ENCODE assay signal across 8 mouse cellular contexts in genomic region chr5:149245965-149246470, GRCm38 (mm10). TPM values are rescaled to one million over a fixed set of nuclear protein-coding genes. Genes with fewer than 3 reads are reported as not detected.
A peak's percentile ranks its signal among the peaks of the same experiment; 100 is the strongest.
DNase-seq lines count a peak whose midpoint lies in the region; ATAC-seq lines count a peak whose summit lies in the region.

No protein-coding gene starts in this region.

- H3K4me1 ChIP-seq in heart, embryonic 16.5 days (ENCODE audit: control insufficient read depth, insufficient read depth, low read length): peaks cover 21% of the 10 kb centered on the region
- H3K4me1 ChIP-seq in megakaryocyte, embryonic 14.5 days: peaks cover 77% of the 10 kb centered on the region

- H3K9me3 ChIP-seq in heart, embryonic 16.5 days (replicated peaks; ENCODE audit: control insufficient read depth, low read length): peaks cover 5% of the 10 kb centered on the region; the same call in 1 of the 2 replicates
- H3K9me3 ChIP-seq in megakaryocyte, embryonic 14.5 days: peaks cover 23% of the 10 kb centered on the region

- DNase-seq in layer of hippocampus, adult 11-12 months (ENCODE audit: low spot score): peak; percentile 50
- no peak for DNase-seq in layer of hippocampus, postnatal 10 days (ENCODE audit: low spot score in 2 of 2)
- peak; percentile 42 for DNase-seq in embryo, embryonic 9.5 days (ENCODE audit: extremely low spot score)
- peak; percentile 39 to 40 for DNase-seq in kidney, postnatal 36 days
- peak; percentile 91 to 92 for DNase-seq in spleen, postnatal 36 days (ENCODE audit: low spot score in 2 of 2)
- DNase-seq in frontal cortex, postnatal 25 days (ENCODE audit: low spot score in 2 of 2): no peak

- H3K4me2 ChIP-seq in heart, embryonic 16.5 days (ENCODE audit: low read depth, low read length): peak overlapping the region; percentile 80

- peak overlapping the region; percentile 71 for H3K9ac ChIP-seq in heart, embryonic 16.5 days (ENCODE audit: low read length)

- peak overlapping the region; percentile 63 for H3K27ac ChIP-seq in heart, embryonic 16.5 days (ENCODE audit: low read length)

- no peaks in the 10 kb centered on the region for H3K27me3 ChIP-seq in heart, embryonic 16.5 days (ENCODE audit: control insufficient read depth, insufficient read depth, low read length)
- no peaks in the 10 kb centered on the region for H3K27me3 ChIP-seq in megakaryocyte, embryonic 14.5 days (replicated peaks)

- peak; percentile 83 for ATAC-seq in heart, embryonic 16.5 days (replicated peaks; ENCODE audit: extremely low read depth, insufficient read depth, low FRiP score)

- WGBS in heart, embryonic 16.5 days: 10% methylated on average over 16 of the region's 16 CpGs

- peak overlapping the region; percentile 47 for H3K4me3 ChIP-seq in heart, embryonic 16.5 days (ENCODE audit: low read length)
- H3K4me3 ChIP-seq in megakaryocyte, embryonic 14.5 days (replicated peaks): peak overlapping the region; percentile 93

- no peaks in the 10 kb centered on the region for H3K36me3 ChIP-seq in heart, embryonic 16.5 days (ENCODE audit: control insufficient read depth, insufficient read depth)
- H3K36me3 ChIP-seq in megakaryocyte, embryonic 14.5 days (replicated peaks; ENCODE audit: low read length): peaks cover 36% of the 10 kb centered on the region

RNA-seq across cellular contexts. Expression of gene Alox5ap, which starts 18.5 kb away (rescaled TPM):
- 1 to 10 TPM; 7.9 to 9.6 TPM for total RNA-seq in layer of hippocampus, postnatal 10 days (2021)
- 9.0 and 11.9 TPM in 2 replicates for polyA plus RNA-seq in heart, embryonic 16.5 days (2015; fragmentation: Nextera tagmentation; extraction: Ambion mirVana)
- 15.7 and 31.2 TPM in 2 replicates for polyA plus RNA-seq in megakaryocyte, embryonic 14.5 days (2012; ENCODE audit: insufficient read depth, low replicate concordance)

Comparison
In these comparisons a context has a peak if more than half of its experiments do, and no peak if none do; other contexts are left out.
1. DNase-seq: peak in layer of hippocampus, adult 11-12 months (single experiment), embryo, embryonic 9.5 days (single experiment), kidney, postnatal 36 days (2 of 2) and spleen, postnatal 36 days (2 of 2); none in layer of hippocampus, postnatal 10 days (0 of 2) and frontal cortex, postnatal 25 days (0 of 2).